Mouse (Mus musculus) small intestine, adult 2 months (tissue): ENCODE data around the gene Zfp654.

Experiments used
- CTCF ChIP-seq: fragments of 200-500 bp; IDR thresholded peaks from 2 replicates; pipeline ENCODE4 v1.5.1; 2012; ENCODE audit warnings: low read depth, mild to moderate bottlenecking, control low read depth, inconsistent platforms, low read length, moderate library complexity, mixed read lengths; ENCODE audit not compliant: insufficient replicate concordance, insufficient read length; ENCODE audit errors: extremely low read depth
- POLR2A ChIP-seq: fragments of 200-500 bp; IDR thresholded peaks from 2 replicates; pipeline ENCODE4 v1.6.1; 2012; ENCODE audit warnings: low read depth, mild to moderate bottlenecking, control low read depth, inconsistent platforms, low read length, moderate library complexity

- TF ChIP-seq POLR2A (peak; percentile 52), CTCF (no peak)
Observed at GRCm38 (mm10) chr16:64770521-64771430, 80.7 kb downstream of the Zfp654 start, which contains the start of gene 4930453N24Rik.
